Mouse (Mus musculus) left cerebral cortex, adult 2 months (tissue): ENCODE measurements around the gene Dio2. TPM values are rescaled to one million over a fixed set of nuclear protein-coding genes. Genes with fewer than 3 reads are reported as not detected.

Experiments used
- DNase-seq, 2 experiments: peaks; one replicate each; pipeline ENCODE4 v3.0.0; 2021 to 2022; ENCODE audit warnings: low spot score in 2 of 2, mixed read lengths in 1 of 2; ENCODE audit errors: extremely low spot score in 1 of 2
- H3K27ac ChIP-seq: fragments of 200-600 bp; 2 replicates; pipeline ENCODE4 v1.8.1; 2022
- H3K4me3 ChIP-seq: fragments of 200-600 bp; 2 replicates; pipeline ENCODE4 v1.8.1; 2022
- CTCF ChIP-seq: fragments of 200-600 bp; IDR thresholded peaks from 2 replicates; pipeline ENCODE4 v1.8.1; 2022; ENCODE audit warnings: antibody characterized with exemption, mild to moderate bottlenecking, moderate library complexity
- intact Hi-C: fragments of 180-260 bp; cut with DNase I; formaldehyde crosslinking; loops from one replicate; pipeline ENCODE4 v1.15.1; 2025
- total RNA-seq, 2 experiments: library from RNA; stranded (reverse); gene quantifications; 2 replicates each; pipeline ENCODE4 v1.2.3; 2021

Dio2 gene
- total RNA-seq, 2 experiments from 2014 or later, result 78.5 to 80.5 TPM

- Histone ChIP-seq H3K4me3 (no peak overlapping the region), H3K27ac (no peak overlapping the region)
- TF ChIP-seq CTCF, result no peak
- no peak for DNase-seq
- intact Hi-C loops, result no loop called here
Measured at GRCm38 (mm10) chr12:90724644-90725043, 13.6 kb downstream of the Dio2 start.

- Histone ChIP-seq H3K4me3 (no peak overlapping the region), H3K27ac (no peak overlapping the region)
- intact Hi-C loops, result no loop called here
- no peak for TF ChIP-seq CTCF
- no peak for DNase-seq
Measured at GRCm38 (mm10) chr12:90694135-90694534, 44.1 kb downstream of the Dio2 start.
